Mouse (Mus musculus) erythroid progenitor cell, adult 5-6 weeks (primary cell): Measurements from ENCODE around the gene Efna2. TPM values are rescaled to one million over a fixed set of nuclear protein-coding genes. Genes with fewer than 3 reads are reported as not detected.

Experiments used
- ATAC-seq: replicated peaks from 2 replicates; pipeline ENCODE4 v1.8.0; 2016; ENCODE audit warnings: moderate number of reproducible peaks, mild to moderate bottlenecking, moderate TSS enrichment, inconsistent platforms; ENCODE audit not compliant: poor library complexity, low FRiP score, severe bottlenecking
- total RNA-seq, 2 experiments: library from RNA; stranded (forward) in 1 of 2; stranded (reverse) in 1 of 2; fragments of 150-400 nt in 1 of 2; fragments of 186-747, 209-891 nt in 1 of 2; gene quantifications; 2 replicates each; pipeline versions ENCODE4 v1.2.3 to v1.2.4; 2015 to 2017; ENCODE audit warnings: low replicate concordance in 2 of 2

The Efna2 gene
- total RNA-seq (2015; ENCODE audit: low replicate concordance) (not detected in 2 replicates), total RNA-seq (2017; ENCODE audit: low replicate concordance) (not detected in 2 replicates)

- no peak for ATAC-seq
Observed at GRCm38 (mm10) chr10:80179068-80180051, at the start of gene Efna2. Gene Efna2, plus strand, starts transcription at chr10:80179482.

GRCm38 (mm10) chr10:80129846-80130245 lies 49.4 kb upstream of the Efna2 start:
- ATAC-seq, result no peak

- ATAC-seq, result no peak
Observed at GRCm38 (mm10) chr10:80130403-80131031, 48.8 kb upstream of the Efna2 start.

DNA sequence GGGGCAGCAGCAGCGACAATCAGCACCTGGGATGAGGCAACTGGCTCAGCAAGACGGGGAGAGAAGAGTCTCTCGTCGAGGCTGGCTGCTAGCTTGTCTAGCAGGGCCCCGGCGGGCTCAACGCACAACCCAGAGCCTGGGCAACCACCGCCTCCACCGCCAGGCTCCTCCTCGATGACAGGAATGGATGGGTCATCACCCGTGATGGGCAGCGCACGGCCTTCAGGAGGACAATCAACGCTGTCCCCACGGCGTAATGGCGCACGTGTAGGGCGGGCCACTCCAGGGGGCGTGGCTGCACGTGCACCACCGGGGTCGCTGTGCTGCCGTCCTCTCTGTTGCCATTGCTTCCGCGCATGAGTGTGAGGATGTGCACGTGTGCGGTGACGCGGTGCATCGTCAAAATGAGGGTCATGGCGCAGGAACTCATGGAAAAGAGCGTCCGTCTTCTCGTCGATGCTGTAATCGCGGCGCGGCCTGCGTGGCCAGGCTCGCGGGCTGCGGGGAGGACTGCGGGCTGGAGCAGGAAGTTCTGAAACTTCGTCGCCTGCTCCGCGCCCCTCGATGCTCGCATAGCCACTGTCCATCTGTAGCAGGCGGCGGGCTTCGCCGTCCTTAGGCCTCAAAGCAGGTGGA lies 47.8 kb upstream of the Efna2 start:
- ATAC-seq, result no peak

- no peak for ATAC-seq
Observed at GRCm38 (mm10) chr10:80131952-80132350, 47.3 kb upstream of the Efna2 start.

GRCm38 (mm10) chr10:80133226-80133849 lies 45.9 kb upstream of the Efna2 start:
- peak; percentile 36; the same call in 1 of the 2 replicates for ATAC-seq

DNA sequence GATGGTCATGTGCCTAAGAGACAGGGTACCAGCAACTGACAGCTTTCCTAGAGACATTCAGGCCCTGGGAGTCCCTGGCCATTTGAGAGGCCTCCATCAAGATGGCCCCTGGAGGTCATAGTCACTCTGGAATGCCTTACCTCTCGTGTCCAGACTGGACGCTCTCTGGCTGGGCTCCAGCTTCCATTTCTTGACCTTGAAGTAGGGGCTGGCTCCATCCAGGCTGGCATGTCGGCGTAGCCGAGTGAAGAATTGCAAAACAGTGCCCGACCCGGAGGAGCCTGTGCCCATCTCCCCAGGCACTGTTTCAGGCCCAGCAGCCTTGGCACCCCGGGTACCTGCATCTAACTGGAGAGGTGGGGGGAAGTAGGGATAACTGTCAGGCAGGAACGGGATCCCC lies 44.9 kb upstream of the Efna2 start:
- ATAC-seq, result no peak

DNA sequence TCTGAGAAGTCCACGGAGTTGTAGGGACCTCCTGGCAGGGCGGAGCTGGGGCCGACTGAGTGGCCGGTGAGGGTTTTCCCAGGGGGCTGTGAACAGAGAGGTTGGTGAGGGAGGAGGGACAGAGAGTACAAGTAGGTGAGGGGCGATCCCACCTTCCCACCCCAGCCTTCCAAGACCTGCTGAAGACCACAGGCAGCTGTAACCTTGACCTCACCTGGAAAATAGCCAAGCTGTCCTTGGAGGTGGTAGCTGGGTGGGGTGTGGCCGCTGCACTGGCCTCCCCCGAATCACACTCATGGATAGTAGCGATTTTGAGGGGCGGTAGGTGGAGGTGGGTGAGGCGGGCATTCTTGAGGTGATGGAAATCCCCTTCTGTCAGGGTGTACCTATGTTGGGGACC lies 44.1 kb upstream of the Efna2 start:
- ATAC-seq, result no peak

- no peak for ATAC-seq
Observed at GRCm38 (mm10) chr10:80135641-80136040, 43.6 kb upstream of the Efna2 start.

DNA sequence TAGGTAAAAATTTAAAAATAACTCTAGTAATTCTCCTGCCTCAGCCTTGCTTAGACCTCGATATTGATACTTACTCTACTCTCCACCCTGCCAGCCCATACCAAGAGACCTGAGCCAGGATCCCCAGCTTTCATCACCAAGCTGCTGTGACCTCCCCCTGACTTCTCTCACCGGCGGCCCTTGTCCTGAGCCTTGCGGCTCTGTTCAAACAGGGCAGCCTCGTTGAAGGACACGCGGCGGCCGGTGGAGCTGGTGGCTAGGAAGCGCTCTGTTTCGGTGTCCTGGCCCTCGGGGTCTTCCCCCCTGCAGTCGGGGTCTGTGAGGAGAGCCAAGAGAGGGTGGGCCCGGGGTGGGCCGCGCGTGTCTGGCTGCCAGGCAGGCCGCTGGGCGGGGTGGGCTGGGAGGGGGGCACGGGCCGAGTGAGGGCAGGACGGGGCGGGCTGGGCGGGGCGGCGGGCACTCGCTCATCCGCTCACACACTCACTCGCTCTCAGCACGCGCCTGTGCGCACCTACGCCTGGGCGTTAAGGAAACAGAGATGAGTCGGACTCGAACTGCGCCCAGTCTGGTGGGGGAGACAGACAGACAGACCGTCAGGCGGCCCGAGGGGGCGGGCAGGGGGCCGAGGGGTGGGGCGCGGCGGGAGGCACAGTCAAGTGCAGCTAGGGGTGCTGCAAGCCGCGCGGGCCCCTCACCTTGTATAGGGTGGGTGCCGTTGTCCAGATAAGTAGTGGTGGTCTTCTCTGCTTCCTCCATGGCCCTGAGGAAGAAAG lies 42.9 kb upstream of the Efna2 start:
- ATAC-seq, result no peak

GRCm38 (mm10) chr10:80136952-80137625 lies 42.2 kb upstream of the Efna2 start:
- ATAC-seq, result no peak

GRCm38 (mm10) chr10:80137626-80138552 lies 41.4 kb upstream of the Efna2 start:
- no peak for ATAC-seq

DNA sequence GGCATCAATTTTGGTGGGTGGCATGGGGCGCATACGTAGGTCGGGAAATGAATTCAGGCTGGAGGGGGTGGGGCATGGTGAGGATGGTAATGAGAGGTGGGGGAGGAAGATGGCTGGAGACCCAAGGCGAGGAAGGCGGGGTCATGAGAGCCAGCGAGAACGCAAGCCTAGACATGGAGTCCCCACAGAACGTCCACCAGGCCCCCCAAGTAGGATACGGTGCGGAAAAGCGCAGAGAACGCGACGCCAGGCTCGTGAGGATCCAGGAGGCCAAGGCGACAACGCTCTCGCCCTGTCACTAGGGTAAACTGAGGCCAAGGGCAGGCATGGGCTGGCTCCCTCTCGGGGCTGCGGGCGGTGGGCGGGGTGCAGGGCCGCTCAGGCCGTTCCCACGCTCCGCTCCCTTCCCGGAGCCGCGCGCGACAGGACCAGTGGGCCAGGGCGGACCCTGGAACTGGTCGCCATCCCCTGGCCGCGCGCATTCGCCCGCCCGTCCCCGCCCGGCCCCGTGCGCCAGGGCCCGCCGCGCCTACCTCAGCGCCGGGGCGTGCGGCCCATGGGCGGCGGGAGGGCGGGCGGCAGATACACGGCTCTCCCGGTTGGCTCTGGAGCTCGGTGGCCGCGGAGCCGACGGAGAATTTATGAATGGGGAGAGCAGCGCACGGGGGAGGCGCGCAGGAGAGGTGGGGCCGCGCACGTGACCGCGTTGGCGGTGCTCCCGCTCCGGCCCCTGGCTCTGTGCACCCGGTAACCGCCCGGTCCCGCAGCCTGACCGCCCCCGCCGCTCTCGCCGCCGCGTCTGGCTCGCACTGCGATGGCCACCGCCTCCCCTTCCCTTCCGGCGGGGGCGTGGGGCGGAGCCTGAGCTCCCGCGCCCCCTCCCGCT lies 40.5 kb upstream of the Efna2 start, which contains the start of gene Atp5d:
Atp5d (plus strand) TSS at position 80 of the 886 bp plus-strand sequence.
- peak; percentile 17 for ATAC-seq

GRCm38 (mm10) chr10:80139439-80139775 lies 39.9 kb upstream of the Efna2 start:
- ATAC-seq, result no peak

- no peak for ATAC-seq
Observed at GRCm38 (mm10) chr10:80139975-80140665, 39.2 kb upstream of the Efna2 start.

DNA sequence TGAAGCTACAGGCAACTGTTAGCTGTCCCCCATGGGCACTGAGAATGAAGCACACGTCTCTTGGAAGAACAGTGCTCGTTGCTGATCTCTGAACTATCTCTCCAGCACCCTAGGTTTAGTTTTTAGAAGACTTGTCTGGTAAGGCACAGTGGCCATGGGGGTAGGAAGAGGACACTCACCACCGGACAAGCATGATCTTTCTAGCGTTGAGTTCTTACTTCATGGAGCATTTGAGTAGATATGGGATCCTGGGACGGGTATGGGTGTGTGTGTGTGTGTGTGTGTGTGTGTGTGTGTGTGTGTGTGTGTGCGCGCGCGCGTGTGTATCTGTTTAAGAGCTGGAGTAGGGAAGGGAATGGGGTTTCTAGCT lies 38.6 kb upstream of the Efna2 start, which contains the start of gene Cbarp:
Cbarp (minus strand) TSS at position 170 of the 370 bp plus-strand sequence.
- ATAC-seq, result no peak
